Mouse (Mus musculus): ENCODE data around the gene Ppp3ca. TPM values are rescaled to one million over a fixed set of nuclear protein-coding genes. Genes with fewer than 3 reads are reported as not detected.

Ppp3ca gene
- polyA plus RNA-seq, 1 experiment from 2014 or later, result 64.6 TPM

DNA sequence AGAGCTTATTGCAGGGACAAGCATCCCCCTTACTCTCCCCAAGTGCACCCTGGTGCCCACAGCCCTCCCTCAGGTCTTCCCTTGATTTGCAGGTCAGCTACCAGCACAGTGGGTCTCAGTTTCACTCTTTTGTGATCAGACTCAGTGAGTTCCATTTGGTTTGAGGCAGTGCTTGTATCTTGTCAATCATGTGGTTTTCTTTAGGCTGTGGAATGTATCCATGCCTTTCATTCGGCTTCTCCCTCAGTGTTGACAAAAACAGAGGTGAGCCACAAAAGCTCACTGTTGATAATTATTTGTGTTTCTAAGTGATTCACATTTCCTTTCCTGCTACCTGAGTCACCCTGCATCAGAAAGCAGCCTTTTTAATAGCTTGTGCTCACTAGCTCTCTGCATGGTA is 66.1 kb downstream of the Ppp3ca start:
- WGBS, result 56% methylated on average over 1 of the region's 1 CpGs
- no peaks in the 10 kb centered on the region for H3K27me3 ChIP-seq
- no peak overlapping the region for H3K4me2 ChIP-seq
- H3K27ac ChIP-seq, result no peak overlapping the region
- H3K9me3 ChIP-seq, result no peaks in the 10 kb centered on the region
- H3K36me3 ChIP-seq, result no peaks in the 10 kb centered on the region
- ATAC-seq (ENCODE audit: borderline replicate concordance, extremely low read depth, low FRiP score, low TSS enrichment), result no peak
- H3K4me1 ChIP-seq, result peaks cover 9% of the 10 kb centered on the region; the same call in 1 of the 2 replicates
- no peak overlapping the region for H3K4me3 ChIP-seq
- no peak overlapping the region for H3K9ac ChIP-seq

DNA sequence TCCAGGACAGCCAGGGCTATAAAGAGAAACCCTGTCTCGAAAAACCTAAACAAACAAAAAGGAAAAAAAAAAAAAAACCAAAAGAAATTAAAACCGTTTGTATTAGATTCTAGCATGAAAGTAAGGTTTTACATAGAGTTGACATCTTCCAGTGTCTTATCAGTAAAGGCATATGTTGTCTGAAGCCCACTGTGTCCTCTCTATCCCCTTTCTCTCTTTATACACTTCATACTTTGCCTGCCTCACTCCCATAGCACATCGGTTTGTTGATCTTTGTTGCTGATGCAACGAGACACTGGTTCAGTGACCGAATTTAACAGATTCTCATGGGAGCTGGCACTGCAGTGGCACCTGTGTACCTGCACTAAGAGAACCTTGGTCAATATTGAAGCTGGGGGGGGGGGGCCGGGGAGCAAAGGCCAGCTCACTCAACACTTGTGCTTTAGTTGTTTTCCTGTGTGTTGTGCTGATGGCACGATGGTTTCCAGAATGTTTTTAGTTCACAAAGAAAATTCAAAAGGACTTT is 66.9 kb downstream of the Ppp3ca start:
- H3K9me3 ChIP-seq, result no peaks in the 10 kb centered on the region
- no peak overlapping the region for H3K4me3 ChIP-seq
- WGBS, result 60% methylated on average over 7 of the region's 7 CpGs
- no peaks in the 10 kb centered on the region for H3K27me3 ChIP-seq
- H3K4me1 ChIP-seq, result peaks cover 17% of the 10 kb centered on the region
- no peak overlapping the region for H3K27ac ChIP-seq
- no peaks in the 10 kb centered on the region for H3K36me3 ChIP-seq
- H3K9ac ChIP-seq, result no peak overlapping the region
- no peak for ATAC-seq (ENCODE audit: borderline replicate concordance, extremely low read depth, low FRiP score, low TSS enrichment)
- no peak overlapping the region for H3K4me2 ChIP-seq

DNA sequence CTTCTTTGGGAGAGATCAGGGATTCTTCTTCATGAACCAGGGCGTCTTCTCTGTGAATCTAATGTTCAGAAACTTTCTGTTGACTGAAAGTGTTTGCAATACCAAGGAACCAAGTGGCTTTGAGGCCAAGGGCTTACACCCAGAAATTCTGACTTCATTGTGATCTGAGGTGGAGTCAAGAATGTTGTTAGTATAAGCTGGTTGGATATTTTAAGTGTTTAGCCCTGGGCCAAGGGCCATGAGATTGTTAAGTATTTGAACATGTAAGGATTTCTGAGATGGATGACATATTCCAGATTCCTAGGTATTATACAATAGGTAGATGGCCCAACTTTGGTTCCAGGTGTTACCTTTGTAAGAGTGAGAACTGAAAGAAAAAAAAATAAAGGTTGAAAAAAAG is 68.5 kb downstream of the Ppp3ca start:
- Histone ChIP-seq H3K36me3 (no peaks in the 10 kb centered on the region), H3K4me1 (peaks cover 17% of the 10 kb centered on the region), H3K9ac (no peak overlapping the region), H3K4me3 (no peak overlapping the region), H3K9me3 (no peaks in the 10 kb centered on the region), H3K27ac (peak overlapping the region; percentile 81), H3K27me3 (no peaks in the 10 kb centered on the region), H3K4me2 (peak overlapping the region; percentile 12; the same call in 1 of the 2 replicates)
- peak; percentile 56; the same call in 1 of the 2 replicates for ATAC-seq (ENCODE audit: borderline replicate concordance, extremely low read depth, low FRiP score, low TSS enrichment)
- WGBS, result 67% methylated on average over 1 of the region's 1 CpGs

DNA sequence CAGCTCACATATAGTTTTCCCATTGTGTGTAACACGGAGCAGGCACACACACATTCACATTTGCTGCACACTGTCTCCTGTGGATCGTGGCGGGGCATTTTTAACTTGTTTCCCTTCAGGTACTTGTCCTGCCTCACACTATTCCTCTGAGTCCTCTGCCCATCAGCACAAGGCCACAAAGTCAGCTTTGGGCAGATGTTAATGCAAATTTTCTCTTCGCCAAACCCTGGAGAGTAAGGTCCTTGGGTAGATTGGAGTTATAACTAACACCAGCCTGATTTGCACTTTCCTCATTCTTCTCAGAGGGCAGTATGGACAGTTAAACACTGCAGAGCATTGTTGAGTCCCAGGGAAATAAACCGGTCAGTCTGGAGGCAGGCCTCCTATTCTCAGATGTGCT is 69.0 kb downstream of the Ppp3ca start:
- Histone ChIP-seq H3K27ac (peak overlapping the region; percentile 81), H3K4me3 (no peak overlapping the region), H3K36me3 (no peaks in the 10 kb centered on the region), H3K4me1 (peaks cover 22% of the 10 kb centered on the region), H3K9ac (no peak overlapping the region), H3K27me3 (no peaks in the 10 kb centered on the region), H3K9me3 (no peaks in the 10 kb centered on the region), H3K4me2 (no peak overlapping the region)
- WGBS, result 68% methylated on average over 5 of the region's 5 CpGs
- no peak for ATAC-seq (ENCODE audit: borderline replicate concordance, extremely low read depth, low FRiP score, low TSS enrichment)

DNA sequence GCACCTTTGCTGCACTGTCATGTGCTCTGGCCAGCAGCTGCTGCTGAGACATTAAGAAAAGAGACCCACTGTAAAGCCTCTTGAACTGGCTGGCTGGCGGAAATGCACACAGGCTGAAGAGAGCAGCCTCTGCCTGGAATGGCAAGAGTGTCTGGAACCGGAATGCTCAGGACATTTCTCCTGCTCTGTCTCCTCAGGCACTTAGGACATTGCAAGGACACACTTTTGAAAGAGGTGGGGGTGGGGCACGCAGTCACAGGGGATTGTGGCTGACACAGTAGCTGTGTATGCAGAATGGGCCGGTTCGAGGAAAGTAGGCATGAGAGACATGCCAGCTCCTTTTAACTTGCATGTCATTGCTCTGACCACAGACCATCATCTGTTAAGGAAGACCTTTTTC is 71.7 kb downstream of the Ppp3ca start:
- Histone ChIP-seq H3K27ac (no peak overlapping the region; the same call in 1 of the 2 replicates), H3K27me3 (no peaks in the 10 kb centered on the region), H3K4me3 (no peak overlapping the region), H3K36me3 (no peaks in the 10 kb centered on the region), H3K4me2 (no peak overlapping the region), H3K4me1 (peaks cover 28% of the 10 kb centered on the region), H3K9me3 (no peaks in the 10 kb centered on the region), H3K9ac (no peak overlapping the region)
- WGBS, result 54% methylated on average over 5 of the region's 5 CpGs
- ATAC-seq (ENCODE audit: borderline replicate concordance, extremely low read depth, low FRiP score, low TSS enrichment), result peak; percentile 36; the same call in 1 of the 2 replicates

DNA sequence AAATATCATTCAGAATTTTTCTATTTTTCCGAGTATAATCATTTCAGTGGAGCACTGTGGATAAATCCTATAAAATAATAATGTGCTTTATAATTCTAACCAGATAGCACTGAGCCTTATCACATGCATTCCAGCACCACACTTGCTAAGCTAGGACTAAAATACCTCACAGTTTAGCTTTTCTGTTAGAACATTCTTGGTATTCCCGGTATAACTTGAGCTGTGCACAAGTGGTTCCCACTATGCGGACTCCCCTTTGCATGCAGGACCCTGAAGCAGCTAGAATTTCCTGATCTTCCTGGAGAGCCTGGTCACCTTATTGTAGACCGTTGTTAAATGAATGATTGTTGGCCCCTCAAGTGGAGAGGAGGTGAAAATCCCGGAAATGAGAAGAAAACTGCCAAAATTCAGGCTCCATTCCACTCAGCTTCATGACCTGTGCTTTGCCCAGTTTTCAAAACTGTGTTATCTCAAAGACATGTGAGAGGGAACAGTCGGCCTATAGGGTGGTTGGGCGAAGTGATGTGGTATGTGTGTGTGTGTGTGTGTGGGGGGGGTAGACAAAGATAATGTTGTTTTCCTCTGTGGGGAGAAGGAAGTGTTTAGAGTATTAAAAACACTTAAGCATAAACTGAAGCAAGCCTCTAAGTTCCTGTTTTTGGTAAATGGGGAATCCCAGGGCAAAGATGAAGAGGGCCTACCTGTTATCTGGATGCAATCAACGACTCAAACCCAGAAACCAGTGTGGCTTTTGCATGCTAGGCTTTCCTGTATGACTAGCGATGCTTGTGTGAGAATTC is 72.5 kb downstream of the Ppp3ca start:
- WGBS, result 62% methylated on average over 9 of the region's 9 CpGs
- no peak for ATAC-seq (ENCODE audit: borderline replicate concordance, extremely low read depth, low FRiP score, low TSS enrichment)
- H3K9me3 ChIP-seq, result no peaks in the 10 kb centered on the region
- H3K27me3 ChIP-seq, result no peaks in the 10 kb centered on the region
- H3K4me2 ChIP-seq, result no peak overlapping the region
- H3K4me1 ChIP-seq, result peaks cover 29% of the 10 kb centered on the region
- peak overlapping the region; percentile 7; the same call in 1 of the 2 replicates for H3K27ac ChIP-seq
- H3K36me3 ChIP-seq, result no peaks in the 10 kb centered on the region
- H3K4me3 ChIP-seq, result no peak overlapping the region
- no peak overlapping the region for H3K9ac ChIP-seq

DNA sequence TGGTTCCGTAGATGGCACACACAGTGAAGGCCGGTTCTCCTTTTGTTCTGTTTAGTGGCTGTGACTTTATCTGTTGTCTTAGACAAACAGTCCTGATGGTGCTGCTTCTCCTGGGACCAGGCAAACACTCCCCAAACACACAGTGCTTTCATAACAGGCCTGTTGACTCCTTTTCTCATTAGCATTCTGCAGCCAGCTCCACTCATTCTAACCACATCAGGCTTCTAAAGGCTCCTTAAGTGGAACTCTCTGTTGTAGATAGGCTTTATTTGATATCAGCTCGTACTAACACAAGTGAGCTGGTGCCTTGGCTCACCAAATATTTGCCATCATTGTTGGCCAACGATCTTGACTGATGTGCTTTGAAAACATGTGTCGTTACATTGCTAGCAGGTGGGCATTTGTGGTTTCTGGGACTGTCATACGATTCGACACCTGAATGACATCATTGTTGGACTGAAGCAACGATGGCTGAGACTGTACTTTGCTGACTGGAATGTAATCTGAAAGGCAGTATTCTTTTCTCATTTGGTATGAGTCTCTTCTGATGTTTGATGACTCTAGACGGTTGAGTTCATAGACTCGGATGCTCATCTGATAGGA is 74.5 kb downstream of the Ppp3ca start:
- no peaks in the 10 kb centered on the region for H3K9me3 ChIP-seq
- H3K4me2 ChIP-seq, result no peak overlapping the region
- no peak overlapping the region for H3K4me3 ChIP-seq
- H3K9ac ChIP-seq, result no peak overlapping the region
- no peaks in the 10 kb centered on the region for H3K27me3 ChIP-seq
- H3K27ac ChIP-seq, result no peak overlapping the region
- peaks cover 25% of the 10 kb centered on the region for H3K4me1 ChIP-seq
- H3K36me3 ChIP-seq, result no peaks in the 10 kb centered on the region
- 59% methylated on average over 10 of the region's 10 CpGs for WGBS
- ATAC-seq (ENCODE audit: borderline replicate concordance, extremely low read depth, low FRiP score, low TSS enrichment), result 0 out of 2 replicates have a peak, but pooled peaks have one; percentile 17

DNA sequence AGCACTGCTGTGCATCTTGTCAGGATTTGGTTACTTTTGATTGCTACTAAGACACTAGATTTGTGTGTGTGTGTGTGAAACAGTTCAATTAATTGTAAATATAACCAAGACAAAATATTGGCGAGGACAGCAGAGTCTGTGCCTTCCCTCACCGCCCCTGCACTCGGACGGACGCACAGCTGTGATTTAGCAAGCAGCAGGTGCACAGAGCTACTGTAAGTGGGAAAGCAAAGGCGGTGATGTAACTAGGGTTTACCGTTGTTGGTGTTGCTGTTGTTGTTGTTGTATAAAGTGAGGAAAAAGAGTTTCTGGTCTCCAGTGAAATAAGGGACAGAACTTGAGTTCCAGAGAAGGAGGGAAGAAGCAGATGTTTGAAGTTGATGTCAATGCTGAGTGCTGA is 75.5 kb downstream of the Ppp3ca start:
- 68% methylated on average over 7 of the region's 7 CpGs for WGBS
- no peak overlapping the region for H3K4me3 ChIP-seq
- no peak overlapping the region for H3K9ac ChIP-seq
- no peaks in the 10 kb centered on the region for H3K36me3 ChIP-seq
- H3K4me2 ChIP-seq, result no peak overlapping the region
- H3K9me3 ChIP-seq, result no peaks in the 10 kb centered on the region
- H3K27me3 ChIP-seq, result no peaks in the 10 kb centered on the region
- peaks cover 23% of the 10 kb centered on the region for H3K4me1 ChIP-seq
- no peak for ATAC-seq (ENCODE audit: borderline replicate concordance, extremely low read depth, low FRiP score, low TSS enrichment)
- H3K27ac ChIP-seq, result no peak overlapping the region

DNA sequence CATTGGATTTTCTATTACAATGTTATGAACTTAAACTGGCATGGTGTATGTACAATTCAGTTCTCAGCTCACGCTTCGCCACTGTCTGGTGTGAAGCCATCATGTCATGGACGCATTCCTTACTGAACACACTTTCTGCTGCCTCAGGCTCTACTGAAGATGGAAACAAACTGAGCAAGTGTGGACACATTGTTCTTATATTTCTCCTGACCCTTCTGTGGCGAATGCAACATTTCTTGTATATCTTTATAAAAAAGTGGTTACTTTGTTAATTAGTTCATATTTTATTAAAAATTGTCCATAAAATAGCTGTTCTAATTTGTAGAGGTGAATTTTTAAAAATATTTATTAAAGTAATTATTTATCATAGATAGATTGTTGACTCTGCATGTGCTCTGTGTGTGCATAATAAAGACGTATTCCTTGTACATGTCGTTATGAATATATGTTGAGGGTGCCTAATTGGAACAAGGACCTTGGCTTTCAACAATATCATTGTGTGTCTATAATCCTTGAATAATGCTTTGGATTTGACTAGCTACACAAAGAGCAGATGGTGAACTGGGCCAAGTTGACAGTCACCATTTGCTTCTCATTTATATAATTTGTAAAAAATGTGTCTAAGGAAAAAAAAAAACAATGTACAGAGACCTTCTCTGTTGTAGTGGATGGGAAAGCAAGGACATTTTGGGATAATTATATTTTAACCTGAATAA is 79.0 kb downstream of the Ppp3ca start:
- H3K9ac ChIP-seq, result no peak overlapping the region
- no peak overlapping the region for H3K4me2 ChIP-seq
- no peaks in the 10 kb centered on the region for H3K9me3 ChIP-seq
- H3K4me3 ChIP-seq, result no peak overlapping the region
- H3K27me3 ChIP-seq, result no peaks in the 10 kb centered on the region
- no peak for ATAC-seq (ENCODE audit: borderline replicate concordance, extremely low read depth, low FRiP score, low TSS enrichment)
- H3K4me1 ChIP-seq, result peaks cover 10% of the 10 kb centered on the region; the same call in 1 of the 2 replicates
- no peak overlapping the region for H3K27ac ChIP-seq
- H3K36me3 ChIP-seq, result no peaks in the 10 kb centered on the region
- 84% methylated on average over 6 of the region's 6 CpGs for WGBS

DNA sequence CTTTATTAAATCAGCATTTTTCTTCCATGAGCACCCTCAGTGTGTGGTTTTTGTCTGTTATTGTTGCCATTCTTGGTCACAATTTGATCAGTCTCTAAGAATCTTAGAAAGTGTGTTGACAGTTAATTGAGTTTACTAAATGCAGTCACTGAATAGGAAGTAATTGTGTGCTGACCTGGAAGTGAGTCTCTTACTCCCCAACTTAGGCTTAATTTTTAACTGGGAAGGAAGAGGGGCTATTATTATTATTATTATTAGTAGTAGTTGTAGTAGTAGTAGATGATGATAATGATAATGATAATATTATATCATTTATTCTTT is 79.5 kb downstream of the Ppp3ca start:
- Histone ChIP-seq H3K4me2 (no peak overlapping the region), H3K9ac (no peak overlapping the region), H3K27me3 (no peaks in the 10 kb centered on the region), H3K9me3 (no peaks in the 10 kb centered on the region), H3K4me3 (no peak overlapping the region), H3K36me3 (no peaks in the 10 kb centered on the region), H3K27ac (no peak overlapping the region), H3K4me1 (peaks cover 4% of the 10 kb centered on the region; the same call in 1 of the 2 replicates)
- no peak for ATAC-seq (ENCODE audit: borderline replicate concordance, extremely low read depth, low FRiP score, low TSS enrichment)

DNA sequence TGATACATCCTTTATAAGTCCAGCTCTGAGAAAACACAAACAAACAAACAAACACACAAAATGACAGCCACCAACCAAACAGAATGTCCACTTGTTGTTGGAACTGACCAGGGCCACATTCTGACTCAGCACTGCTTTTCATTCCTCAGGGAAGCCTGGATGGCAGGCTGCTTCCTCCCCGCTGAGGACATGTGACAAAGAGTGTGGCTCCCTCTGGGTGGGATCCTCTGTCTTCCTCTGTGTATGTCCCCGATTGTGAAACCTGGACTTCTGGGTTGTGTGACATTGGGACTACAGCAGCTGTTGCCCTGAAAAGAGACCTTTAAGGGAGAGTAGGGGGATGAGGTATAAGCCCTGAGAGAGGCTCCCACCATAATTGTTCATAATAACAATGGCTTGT is 80.0 kb downstream of the Ppp3ca start:
- Histone ChIP-seq H3K4me2 (no peak overlapping the region), H3K4me1 (peaks cover 3% of the 10 kb centered on the region; the same call in 1 of the 2 replicates), H3K27me3 (no peaks in the 10 kb centered on the region), H3K36me3 (no peaks in the 10 kb centered on the region), H3K9ac (no peak overlapping the region), H3K4me3 (no peak overlapping the region), H3K27ac (no peak overlapping the region), H3K9me3 (no peaks in the 10 kb centered on the region)
- no peak for ATAC-seq (ENCODE audit: borderline replicate concordance, extremely low read depth, low FRiP score, low TSS enrichment)
- WGBS, result 57% methylated on average over 2 of the region's 2 CpGs
